Mouse (Mus musculus) cerebellum, adult 2 months (tissue): ENCODE data around the gene Sema6c.
"Not testable (repeated sequence)": the region's sequence is repeated elsewhere in the genome, so short reads cannot be mapped to it uniquely, and the experiment has no call there.

ENCODE experiments used
- CTCF ChIP-seq: fragments of 200-500 bp; IDR thresholded peaks from 2 replicates; pipeline ENCODE4 v1.5.1; 2011; ENCODE audit warnings: low read depth, mild to moderate bottlenecking, control low read depth, low read length, moderate library complexity, borderline replicate concordance; ENCODE audit not compliant: insufficient read depth
- POLR2A ChIP-seq: fragments of 200-500 bp; IDR thresholded peaks from 2 replicates; pipeline ENCODE4 v1.6.1; 2011; ENCODE audit warnings: low read length, control low read depth, borderline replicate concordance; ENCODE audit not compliant: insufficient read depth

DNA sequence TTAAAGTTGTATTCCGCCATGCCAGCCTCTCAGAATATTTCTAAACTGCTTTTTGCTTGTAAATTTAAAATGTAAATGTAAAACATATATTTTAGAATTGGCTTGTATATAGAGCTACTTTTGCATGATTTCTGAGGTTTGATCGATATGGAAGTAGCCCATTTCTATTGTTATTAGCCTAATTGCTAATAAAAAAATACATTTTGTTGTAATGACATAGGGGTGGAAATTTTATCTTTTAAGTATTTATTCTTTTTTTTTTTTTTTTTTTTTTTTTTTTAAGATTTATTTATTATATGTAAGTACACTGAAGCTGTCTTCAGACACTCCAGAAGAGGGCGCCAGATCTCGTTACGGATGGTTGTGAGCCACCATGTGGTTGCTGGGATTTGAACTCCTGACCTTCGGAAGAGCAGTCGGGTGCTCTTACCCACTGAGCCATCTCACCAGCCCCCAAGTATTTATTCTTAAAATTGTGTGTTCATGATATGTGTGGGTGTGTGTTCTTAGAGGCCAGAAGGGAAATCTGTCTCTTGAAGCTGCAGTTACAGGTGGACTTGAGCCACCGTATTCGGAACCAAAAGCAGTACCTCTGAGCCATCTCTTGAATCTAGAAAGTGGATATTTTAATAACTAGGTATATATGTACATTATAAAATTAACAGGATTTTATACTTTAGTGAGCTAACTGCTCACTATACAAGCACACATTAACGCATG lies 52.8 kb downstream of the Sema6c start:
- TF ChIP-seq CTCF, POLR2A: not testable (repeated sequence)
